Mouse (Mus musculus) kidney, embryonic 14.5 days (tissue): Measurements from ENCODE around the gene Tnc. TPM values are rescaled to one million over a fixed set of nuclear protein-coding genes. Genes with fewer than 3 reads are reported as not detected.

Experiments
- ATAC-seq: fragments of 200-750 bp; cut with Nextera tagmentation; 2 replicates; pipeline ENCODE4 v1.8.0; 2017; ENCODE audit warnings: moderate number of reproducible peaks, mild to moderate bottlenecking, moderate TSS enrichment, moderate library complexity; ENCODE audit not compliant: low FRiP score, low TSS enrichment
- H3K27ac ChIP-seq: fragments of 300-500 bp; sonication (generic); 2 replicates; pipeline ENCODE4 v1.5.1; 2014; ENCODE audit warnings: low read depth, mild to moderate bottlenecking, low read length, moderate library complexity, mixed read lengths
- H3K27me3 ChIP-seq: fragments of 300-500 bp; sonication (generic); 2 replicates; pipeline ENCODE4 v1.6.1; 2014; ENCODE audit warnings: mild to moderate bottlenecking, low read length; ENCODE audit not compliant: control insufficient read depth, insufficient read depth
- H3K36me3 ChIP-seq: fragments of 300-500 bp; sonication (generic); 2 replicates; pipeline ENCODE4 v1.6.1; 2014; ENCODE audit warnings: low read length, mixed read lengths; ENCODE audit not compliant: control insufficient read depth, insufficient read depth
- H3K4me1 ChIP-seq: fragments of 300-500 bp; sonication (generic); 2 replicates; pipeline ENCODE4 v1.6.1; 2014; ENCODE audit warnings: low read length, mixed read lengths; ENCODE audit not compliant: control insufficient read depth, insufficient read depth
- H3K4me2 ChIP-seq: fragments of 300-500 bp; sonication (generic); replicated peaks from 2 replicates; pipeline ENCODE4 v1.6.1; 2014; ENCODE audit warnings: low read depth, mild to moderate bottlenecking, low read length
- H3K4me3 ChIP-seq: fragments of 300-500 bp; sonication (generic); 2 replicates; pipeline ENCODE4 v1.5.1; 2014; ENCODE audit warnings: mild to moderate bottlenecking, low read length
- H3K9ac ChIP-seq: fragments of 300-500 bp; sonication (generic); 2 replicates; pipeline ENCODE4 v1.6.1; 2014; ENCODE audit warnings: low read depth, mild to moderate bottlenecking, low read length, moderate library complexity
- H3K9me3 ChIP-seq: fragments of 300-500 bp; sonication (generic); 2 replicates; pipeline ENCODE4 v1.6.1; 2016; ENCODE audit warnings: low read length; ENCODE audit not compliant: control insufficient read depth
- WGBS: fragments of 180-500 bp; shearing (Covaris S2); extraction: QIAGEN DNeasy Blood & Tissue Kit; methylation state at CpG from one replicate; pipeline ENCODE4 v1.1.7; 2014; 5-methylcytosine and 5-hydroxymethylcytosine counted together
- polyA plus RNA-seq: library from polyadenylated mRNA; unstranded; fragments of >200 nt; fragmentation: Nextera tagmentation; extraction: Ambion mirVana; gene quantifications from 2 replicates; pipeline ENCODE4 v1.2.1, GENCODE M21; 2014

The Tnc gene
- polyA plus RNA-seq, 1 experiment from 2014 or later = 16.6 TPM

- Histone ChIP-seq H3K4me1 (no peaks in the 10 kb centered on the region), H3K9me3 (no peaks in the 10 kb centered on the region), H3K4me2 (no peak overlapping the region), H3K4me3 (no peak overlapping the region), H3K27ac (no peak overlapping the region), H3K36me3 (no peaks in the 10 kb centered on the region), H3K27me3 (no peaks in the 10 kb centered on the region), H3K9ac (no peak overlapping the region)
- ATAC-seq = no peak
- 84% methylated on average over 2 of the region's 2 CpGs for WGBS
These were observed 9.3 kb downstream of the Tnc start for GRCm38 (mm10) chr4:64037513-64037912.

- no peak overlapping the region for H3K27ac ChIP-seq
- ATAC-seq = no peak
- H3K9me3 ChIP-seq = no peaks in the 10 kb centered on the region
- H3K4me1 ChIP-seq = no peaks in the 10 kb centered on the region
- no peak overlapping the region for H3K4me3 ChIP-seq
- no peaks in the 10 kb centered on the region for H3K36me3 ChIP-seq
- 88% methylated on average over 1 of the region's 1 CpGs for WGBS
- no peak overlapping the region for H3K4me2 ChIP-seq
- H3K9ac ChIP-seq = no peak overlapping the region
- H3K27me3 ChIP-seq = no peaks in the 10 kb centered on the region
These were observed 12.1 kb downstream of the Tnc start for GRCm38 (mm10) chr4:64034724-64035123.

- Histone ChIP-seq H3K4me2 (no peak overlapping the region), H3K27me3 (no peaks in the 10 kb centered on the region), H3K4me1 (peaks cover 4% of the 10 kb centered on the region; the same call in 1 of the 2 replicates), H3K9ac (no peak overlapping the region), H3K27ac (no peak overlapping the region), H3K36me3 (no peaks in the 10 kb centered on the region), H3K4me3 (no peak overlapping the region), H3K9me3 (no peaks in the 10 kb centered on the region)
- 53% methylated on average over 2 of the region's 2 CpGs for WGBS
- ATAC-seq = no peak
These were observed 13.6 kb downstream of the Tnc start for GRCm38 (mm10) chr4:64033191-64033590.

GRCm38 (mm10) chr4:64029486-64029885 lies 17.3 kb downstream of the Tnc start:
- no peak for ATAC-seq
- no peak overlapping the region for H3K27ac ChIP-seq
- 16% methylated on average over 1 of the region's 1 CpGs for WGBS

GRCm38 (mm10) chr4:64025591-64025990 lies 21.2 kb downstream of the Tnc start:
- Histone ChIP-seq H3K4me2 (no peak overlapping the region), H3K27me3 (no peaks in the 10 kb centered on the region), H3K36me3 (no peaks in the 10 kb centered on the region), H3K4me3 (no peak overlapping the region), H3K9me3 (no peaks in the 10 kb centered on the region), H3K4me1 (peaks cover 10% of the 10 kb centered on the region), H3K9ac (no peak overlapping the region), H3K27ac (no peak overlapping the region)
- 96% methylated on average over 6 of the region's 6 CpGs for WGBS
- no peak for ATAC-seq

More at GRCm38 (mm10) chr4:64029486-64029885, 17.3 kb downstream of the Tnc start:
- H3K9me3 ChIP-seq = no peaks in the 10 kb centered on the region
- no peak overlapping the region for H3K4me3 ChIP-seq
- H3K4me2 ChIP-seq = no peak overlapping the region
- H3K27me3 ChIP-seq = no peaks in the 10 kb centered on the region
- H3K4me1 ChIP-seq = peaks cover 6% of the 10 kb centered on the region
- no peak overlapping the region for H3K9ac ChIP-seq
- no peaks in the 10 kb centered on the region for H3K36me3 ChIP-seq

- Histone ChIP-seq H3K4me1 (peaks cover 9% of the 10 kb centered on the region), H3K9ac (no peak overlapping the region), H3K36me3 (no peaks in the 10 kb centered on the region), H3K9me3 (no peaks in the 10 kb centered on the region), H3K4me3 (no peak overlapping the region), H3K4me2 (no peak overlapping the region), H3K27me3 (no peaks in the 10 kb centered on the region), H3K27ac (no peak overlapping the region)
- peak; percentile 89 for ATAC-seq
- WGBS = 12% methylated on average over 4 of the region's 4 CpGs
These were observed 22.6 kb downstream of the Tnc start for GRCm38 (mm10) chr4:64024041-64024779.

- H3K36me3 ChIP-seq = no peaks in the 10 kb centered on the region
- H3K27ac ChIP-seq = no peak overlapping the region
- WGBS = 81% methylated on average over 10 of the region's 10 CpGs
- no peak overlapping the region for H3K9ac ChIP-seq
- H3K9me3 ChIP-seq = no peaks in the 10 kb centered on the region
- no peak for ATAC-seq
- peaks cover 3% of the 10 kb centered on the region; the same call in 1 of the 2 replicates for H3K4me1 ChIP-seq
- H3K4me2 ChIP-seq = no peak overlapping the region
- no peak overlapping the region for H3K4me3 ChIP-seq
- H3K27me3 ChIP-seq = no peaks in the 10 kb centered on the region
These were observed 25.8 kb downstream of the Tnc start for GRCm38 (mm10) chr4:64020930-64021589.

- Histone ChIP-seq H3K27me3 (no peaks in the 10 kb centered on the region), H3K4me1 (peaks cover 3% of the 10 kb centered on the region; the same call in 1 of the 2 replicates), H3K9ac (no peak overlapping the region), H3K4me3 (no peak overlapping the region), H3K36me3 (no peaks in the 10 kb centered on the region), H3K9me3 (no peaks in the 10 kb centered on the region), H3K27ac (no peak overlapping the region), H3K4me2 (no peak overlapping the region)
- WGBS = 86% methylated on average over 8 of the region's 8 CpGs
- no peak for ATAC-seq
These were observed 26.7 kb downstream of the Tnc start for GRCm38 (mm10) chr4:64020151-64020550.

- H3K9ac ChIP-seq = no peak overlapping the region
- H3K36me3 ChIP-seq = peaks cover 3% of the 10 kb centered on the region; the same call in 1 of the 2 replicates
- H3K27me3 ChIP-seq = no peaks in the 10 kb centered on the region
- no peak overlapping the region for H3K4me3 ChIP-seq
- ATAC-seq = no peak
- no peak overlapping the region for H3K4me2 ChIP-seq
- H3K4me1 ChIP-seq = no peaks in the 10 kb centered on the region
- WGBS = 22% methylated on average over 2 of the region's 2 CpGs
- no peak overlapping the region for H3K27ac ChIP-seq
- H3K9me3 ChIP-seq = no peaks in the 10 kb centered on the region
These were observed 35.5 kb downstream of the Tnc start for GRCm38 (mm10) chr4:64011308-64011707.
